Mouse (Mus musculus) MEL (cell line): ENCODE measurements around the gene Higd1c. TPM values are rescaled to one million over a fixed set of nuclear protein-coding genes. Genes with fewer than 3 reads are reported as not detected.

Experiments used
- DNase-seq: peaks from one replicate; pipeline ENCODE4 v3.0.0; 2011; ENCODE audit warnings: low read depth, low spot score
- H3K27ac ChIP-seq: 2 replicates; pipeline ENCODE4 v1.5.1; 2012; ENCODE audit warnings: low read depth, mild to moderate bottlenecking, control low read depth, low read length, moderate library complexity; ENCODE audit not compliant: control insufficient read depth
- H3K27me3 ChIP-seq, 2 experiments: fragments of 150-350 bp in 1 of 2; sonication (generic) in 1 of 2; 2 replicates each; pipeline ENCODE4 v1.6.1; 2012; ENCODE audit warnings: low read length in 2 of 2, mild to moderate bottlenecking in 2 of 2, improper control_type of control experiment in 1 of 2, moderate library complexity in 1 of 2; ENCODE audit not compliant: insufficient read depth in 2 of 2, control insufficient read depth in 1 of 2
- H3K36me3 ChIP-seq, 2 experiments: 2 replicates each; pipeline ENCODE4 v1.6.1; 2012 to 2014; ENCODE audit warnings: low read length in 2 of 2, improper control_type of control experiment in 1 of 2, inconsistent platforms in 1 of 2, mild to moderate bottlenecking in 1 of 2; ENCODE audit not compliant: insufficient read depth in 2 of 2, control insufficient read depth in 1 of 2
- H3K4me1 ChIP-seq, 2 experiments: fragments of 150-350 bp in 1 of 2; sonication (generic) in 1 of 2; 2 replicates each; pipeline ENCODE4 v1.6.1; 2012; ENCODE audit warnings: low read length in 2 of 2, improper control_type of control experiment in 1 of 2, mild to moderate bottlenecking in 1 of 2; ENCODE audit not compliant: insufficient read depth in 2 of 2, control insufficient read depth in 1 of 2
- H3K4me3 ChIP-seq, 2 experiments: fragments of 150-350 bp in 1 of 2; sonication (generic) in 1 of 2; 2 replicates each; pipeline ENCODE4 v1.5.1; 2012; ENCODE audit warnings: low read depth in 2 of 2, low read length in 2 of 2, mild to moderate bottlenecking in 2 of 2, moderate library complexity in 2 of 2, control low read depth in 1 of 2, improper control_type of control experiment in 1 of 2; ENCODE audit not compliant: control insufficient read depth in 1 of 2, insufficient read depth in 1 of 2
- H3K79me2 ChIP-seq: 2 replicates; pipeline ENCODE4 v1.6.1; 2012; ENCODE audit warnings: mild to moderate bottlenecking, low read length, moderate library complexity; ENCODE audit not compliant: control insufficient read depth, poor library complexity, insufficient read depth
- H3K9ac ChIP-seq: 2 replicates; pipeline ENCODE4 v1.6.1; 2012; ENCODE audit warnings: low read depth, mild to moderate bottlenecking, control low read depth, low read length, moderate library complexity; ENCODE audit not compliant: control insufficient read depth, poor library complexity, severe bottlenecking
- H3K9me3 ChIP-seq: fragments of 150-350 bp; sonication (generic); replicated peaks from 2 replicates; pipeline ENCODE4 v1.6.1; 2012; ENCODE audit warnings: mild to moderate bottlenecking, low read length, improper control_type of control experiment, moderate library complexity; ENCODE audit not compliant: insufficient read depth
- CHD1 ChIP-seq: IDR thresholded peaks from 2 replicates; pipeline ENCODE4 v1.6.1; 2012; ENCODE audit warnings: low read depth, mild to moderate bottlenecking, inconsistent platforms, low read length, improper control_type of control experiment
- CHD2 ChIP-seq: IDR thresholded peaks from 2 replicates; pipeline ENCODE4 v1.6.1; 2011; ENCODE audit warnings: low read length, improper control_type of control experiment
- CTCF ChIP-seq, 3 experiments: IDR thresholded peaks in 2 of 3; conservative IDR thresholded peaks in 1 of 3; 2 replicates each; pipeline ENCODE4 v1.5.1; 2011 to 2012; ENCODE audit warnings: low read length in 3 of 3, low read depth in 2 of 3, mild to moderate bottlenecking in 2 of 3, improper control_type of control experiment in 1 of 3, inconsistent platforms in 1 of 3, mixed read lengths in 1 of 3, moderate library complexity in 1 of 3; ENCODE audit not compliant: control insufficient read depth in 1 of 3, insufficient read depth in 1 of 3, poor library complexity in 1 of 3, severe bottlenecking in 1 of 3
- EP300 ChIP-seq, 2 experiments: IDR thresholded peaks; 2 replicates each; pipeline ENCODE4 v1.6.1; 2011; ENCODE audit warnings: improper control_type of control experiment in 2 of 2, low read length in 2 of 2, low read depth in 1 of 2, mild to moderate bottlenecking in 1 of 2
- GATA1 ChIP-seq: IDR thresholded peaks from 2 replicates; pipeline ENCODE4 v1.6.1; 2011; ENCODE audit warnings: low read depth, low read length, improper control_type of control experiment
- HCFC1 ChIP-seq: IDR thresholded peaks from 2 replicates; pipeline ENCODE4 v1.6.1; 2012; ENCODE audit warnings: low read depth, mild to moderate bottlenecking, inconsistent platforms, low read length, improper control_type of control experiment, moderate library complexity
- KAT2A ChIP-seq: conservative IDR thresholded peaks from 2 replicates; pipeline ENCODE4 v1.6.1; 2012; ENCODE audit warnings: low read depth, low read length, improper control_type of control experiment, inconsistent platforms
- MYC ChIP-seq: IDR thresholded peaks from 2 replicates; pipeline ENCODE4 v1.6.1; 2011; ENCODE audit warnings: low read depth, mild to moderate bottlenecking, low read length, improper control_type of control experiment, moderate library complexity
- NRF1 ChIP-seq: IDR thresholded peaks from 2 replicates; pipeline ENCODE4 v1.6.1; 2014; ENCODE audit warnings: low read depth, mild to moderate bottlenecking, inconsistent platforms, low read length, improper control_type of control experiment, moderate library complexity; ENCODE audit not compliant: poor library complexity, insufficient read depth, severe bottlenecking
- POLR2A ChIP-seq, 2 experiments: IDR thresholded peaks; 2 replicates each; pipeline ENCODE4 v1.6.1; 2011 to 2012; ENCODE audit warnings: low read length in 2 of 2, mild to moderate bottlenecking in 2 of 2, control low read depth in 1 of 2, improper control_type of control experiment in 1 of 2, low read depth in 1 of 2, moderate library complexity in 1 of 2; ENCODE audit not compliant: control insufficient read depth in 1 of 2, insufficient read depth in 1 of 2, poor library complexity in 1 of 2
- POLR2AphosphoS2 ChIP-seq: IDR thresholded peaks from 2 replicates; pipeline ENCODE4 v1.6.1; 2011; ENCODE audit warnings: low read length, improper control_type of control experiment
- POLR2AphosphoS5 ChIP-seq: IDR thresholded peaks from 2 replicates; pipeline ENCODE4 v1.6.1; 2012; ENCODE audit warnings: low read depth, borderline replicate concordance, mild to moderate bottlenecking, inconsistent platforms, low read length, moderate library complexity, mixed read lengths
- TAL1 ChIP-seq: IDR thresholded peaks from 2 replicates; pipeline ENCODE4 v1.6.1; 2012; ENCODE audit warnings: mild to moderate bottlenecking, inconsistent platforms, low read length, moderate library complexity, mixed read lengths
- TBP ChIP-seq: IDR thresholded peaks from 2 replicates; pipeline ENCODE4 v1.8.0; 2011; ENCODE audit warnings: low read depth, low read length, improper control_type of control experiment
- UBTF ChIP-seq: IDR thresholded peaks from 2 replicates; pipeline ENCODE4 v1.6.1; 2012; ENCODE audit warnings: low read depth, mild to moderate bottlenecking, inconsistent platforms, low read length, improper control_type of control experiment, moderate library complexity, borderline replicate concordance; ENCODE audit not compliant: insufficient read depth
- ZC3H11A ChIP-seq: IDR thresholded peaks from 2 replicates; pipeline ENCODE4 v1.6.1; 2012; ENCODE audit warnings: low read depth, mild to moderate bottlenecking, inconsistent platforms, low read length, improper control_type of control experiment
- polyA plus RNA-seq, 2 experiments: library from polyadenylated mRNA; stranded (reverse) in 1 of 2; unstranded in 1 of 2; fragments of >175 nt in 1 of 2; fragments of >200 nt in 1 of 2; gene quantifications; 2 replicates each; pipeline versions ENCODE4 v1.2.1 to v1.2.4; 2012; ENCODE audit warnings: low replicate concordance in 2 of 2, low read depth in 1 of 2; ENCODE audit not compliant: insufficient read length in 2 of 2, insufficient read depth in 1 of 2, missing spikeins in 1 of 2
- total RNA-seq: library from RNA; depleted of rRNA; stranded (reverse); fragments of 300-350 nt; gene quantifications from 2 replicates; pipeline ENCODE4 v1.2.3, GENCODE M21; 2012; rRNA removed

The Higd1c gene
- total and polyA plus RNA-seq, 3 experiments: not detected

DNA sequence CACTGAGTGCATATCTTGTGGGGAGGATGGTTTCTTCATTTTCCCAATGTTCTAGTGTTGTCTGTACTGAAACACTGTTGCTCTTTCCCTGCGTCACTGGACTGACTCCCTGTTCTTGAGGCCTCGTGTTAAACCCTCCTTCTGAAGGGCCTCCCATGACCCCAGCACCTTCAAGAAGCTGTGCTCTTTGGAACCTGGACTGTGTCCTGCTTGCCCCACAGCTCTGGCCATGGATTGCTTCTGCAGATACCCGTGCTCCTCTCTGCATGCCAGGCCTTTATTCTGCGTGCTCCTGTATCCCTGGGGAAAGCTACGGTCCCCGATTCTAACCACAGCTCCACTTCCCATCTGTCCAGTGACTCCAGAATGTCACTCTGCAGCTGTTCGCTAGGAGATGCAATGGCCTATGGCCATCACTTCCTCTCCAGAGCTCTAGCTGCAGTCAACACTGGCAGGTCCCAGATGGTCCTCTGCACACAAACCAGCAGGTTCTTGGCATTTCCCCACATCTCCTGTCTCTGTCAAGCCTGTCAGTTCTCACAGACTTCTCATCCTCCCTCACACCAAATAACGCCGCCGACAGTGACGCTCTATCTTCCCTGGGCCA lies 65.7 kb downstream of the Higd1c start:
- no peaks in the 10 kb centered on the region for H3K36me3 ChIP-seq
- H3K79me2 ChIP-seq: no peaks in the 10 kb centered on the region
- no peaks in the 10 kb centered on the region for H3K4me1 ChIP-seq
- H3K9ac ChIP-seq: no peak overlapping the region
- no peak overlapping the region for H3K27ac ChIP-seq
- no peaks in the 10 kb centered on the region; a peak in 1 of 4 replicates for H3K27me3 ChIP-seq
- no peaks in the 10 kb centered on the region for H3K9me3 ChIP-seq
- H3K4me3 ChIP-seq: no peak overlapping the region
- no peak for DNase-seq
- no peak for TF ChIP-seq POLR2AphosphoS2
- TF ChIP-seq NRF1: no peak
- TF ChIP-seq ZC3H11A: no peak
- TF ChIP-seq CTCF (IDR thresholded peaks at IDR 0.05 in 2 of 3, conservative IDR thresholded peaks at IDR 0.05 in 1 of 3; ENCODE audit: control insufficient read depth in 1 of 3, insufficient read depth in 1 of 3, low read depth in 2 of 3, low read length in 3 of 3, poor library complexity in 1 of 3, severe bottlenecking in 1 of 3): no peak
- TF ChIP-seq EP300 (IDR thresholded peaks at IDR 0.05; ENCODE audit: low read depth in 1 of 2, low read length in 2 of 2): no peak
- TF ChIP-seq UBTF: no peak
- no peak for TF ChIP-seq CHD2
- TF ChIP-seq HCFC1: no peak
- TF ChIP-seq MYC: no peak
- no peak for TF ChIP-seq POLR2AphosphoS5
- TF ChIP-seq POLR2A (IDR thresholded peaks at IDR 0.05; ENCODE audit: control insufficient read depth in 1 of 2, insufficient read depth in 1 of 2, low read depth in 1 of 2, low read length in 2 of 2, poor library complexity in 1 of 2): no peak
- TF ChIP-seq TAL1: no peak
- TF ChIP-seq TBP: no peak
- no peak for TF ChIP-seq CHD1
- TF ChIP-seq KAT2A: no peak
- no peak for TF ChIP-seq GATA1

DNA sequence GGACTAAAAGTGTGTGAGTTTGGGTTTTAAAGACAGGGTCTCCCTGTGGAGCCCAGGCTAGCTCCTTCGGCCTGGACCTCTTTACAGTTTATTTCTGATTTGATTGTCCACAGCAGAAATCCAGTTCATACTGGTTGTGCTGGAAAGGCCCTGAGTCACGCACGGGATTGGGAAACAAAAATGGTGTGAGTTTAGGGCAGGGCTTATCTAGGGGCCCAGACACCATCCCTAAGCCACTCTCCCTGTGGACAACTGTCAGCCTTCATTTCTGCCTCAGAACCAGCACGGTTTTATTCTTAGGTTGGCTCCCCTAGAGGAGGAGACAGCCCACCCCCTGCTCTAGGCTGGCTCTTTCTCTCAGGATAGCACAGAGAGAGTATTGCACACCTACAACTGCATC lies 68.9 kb downstream of the Higd1c start:
- Histone ChIP-seq H3K27me3 (no peaks in the 10 kb centered on the region; a peak in 1 of 4 replicates), H3K79me2 (no peaks in the 10 kb centered on the region), H3K27ac (no peak overlapping the region), H3K9me3 (no peaks in the 10 kb centered on the region), H3K4me1 (no peaks in the 10 kb centered on the region), H3K4me3 (no peak overlapping the region), H3K9ac (no peak overlapping the region)
- no peak for DNase-seq
- TF ChIP-seq TAL1: peak; percentile 32
- TF ChIP-seq POLR2AphosphoS2: no peak
- TF ChIP-seq, all 39 proteins: peak for 1
- H3K36me3 ChIP-seq: no peaks in the 10 kb centered on the region

Other genes starting within 250 kb of the Higd1c start
- gene Atf1, start 136.7 kb upstream of the Higd1c start, total RNA-seq: 41.8 and 44.0 TPM in 2 replicates
- gene Atf1, start 136.7 kb upstream of the Higd1c start, polyA plus RNA-seq: 100 to 1,000 TPM; 183 to 854 TPM
- not detected in 2 replicates for gene Tmprss12, start 83.7 kb upstream of the Higd1c start, total RNA-seq
- not detected for gene Tmprss12, start 83.7 kb upstream of the Higd1c start, polyA plus RNA-seq
- 17.3 and 28.9 TPM in 2 replicates for gene Mettl7a1, start 60.4 kb upstream of the Higd1c start, total RNA-seq
- gene Mettl7a1, start 60.4 kb upstream of the Higd1c start, polyA plus RNA-seq: 10 to 100 TPM in 1 of 2 experiments, not detected in 1; 34.4 TPM
- 0.12 and 0.13 TPM in 2 replicates for gene Mettl7a3, start 29.6 kb upstream of the Higd1c start, total RNA-seq
- under 1 TPM in 1 of 2 experiments, not detected in 1; 0.70 TPM for gene Mettl7a3, start 29.6 kb upstream of the Higd1c start, polyA plus RNA-seq
- not detected in 2 replicates for gene Methig1, start 11.4 kb upstream of the Higd1c start, total RNA-seq
- gene Methig1, start 11.4 kb upstream of the Higd1c start, polyA plus RNA-seq: not detected
- gene Mettl7a2, start 11.3 kb upstream of the Higd1c start, total RNA-seq: not detected in 2 replicates
- gene Mettl7a2, start 11.3 kb upstream of the Higd1c start, polyA plus RNA-seq: not detected
- gene Gm5475, start 57.6 kb downstream of the Higd1c start, total RNA-seq: 0.15 TPM in 1 of 2 replicates, not detected in the other
- gene Gm5475, start 57.6 kb downstream of the Higd1c start, polyA plus RNA-seq: under 1 TPM in 1 of 2 experiments, not detected in 1; 0.14 TPM
- gene Slc11a2, start 60.5 kb downstream of the Higd1c start, total RNA-seq: 52.7 and 69.0 TPM in 2 replicates
- gene Slc11a2, start 60.5 kb downstream of the Higd1c start, polyA plus RNA-seq: 100 to 1,000 TPM in 1 of 2 experiments, not detected in 1; 112 TPM
- gene Letmd1, start 104.5 kb downstream of the Higd1c start, total RNA-seq: 30.1 and 38.8 TPM in 2 replicates
- 100 to 1,000 TPM in 1 of 2 experiments, 10 to 100 TPM in 1; 64.3 to 277 TPM for gene Letmd1, start 104.5 kb downstream of the Higd1c start, polyA plus RNA-seq
- 5.3 and 5.8 TPM in 2 replicates for gene Csrnp2, start 130.9 kb downstream of the Higd1c start, total RNA-seq
- gene Csrnp2, start 130.9 kb downstream of the Higd1c start, polyA plus RNA-seq: 1 to 10 TPM in 1 of 2 experiments, not detected in 1; 4.2 TPM
- 15.4 and 21.5 TPM in 2 replicates for gene Tfcp2, start 187.5 kb downstream of the Higd1c start, total RNA-seq
- 10 to 100 TPM in 1 of 2 experiments, not detected in 1; 20.4 TPM for gene Tfcp2, start 187.5 kb downstream of the Higd1c start, polyA plus RNA-seq
- gene Pou6f1, start 235.4 kb downstream of the Higd1c start, total RNA-seq: 0.46 and 0.59 TPM in 2 replicates
- gene Pou6f1, start 235.4 kb downstream of the Higd1c start, polyA plus RNA-seq: 1 to 10 TPM in 1 of 2 experiments, not detected in 1; 2.5 TPM